Mouse (Mus musculus) kidney, adult 2 months (tissue): ENCODE data around the gene Klra4.
"Not testable (repeated sequence)": the region's sequence is repeated elsewhere in the genome, so short reads cannot be mapped to it uniquely, and the experiment has no call there.

Source experiments
- CTCF ChIP-seq: fragments of 200-500 bp; conservative IDR thresholded peaks from 2 replicates; pipeline ENCODE4 v1.5.1; 2011; ENCODE audit warnings: low read depth, mild to moderate bottlenecking, control low read depth, low read length, moderate library complexity, mixed read lengths; ENCODE audit not compliant: insufficient read depth, insufficient read length
- POLR2A ChIP-seq: fragments of 200-500 bp; IDR thresholded peaks from one replicate; pipeline ENCODE4 v1.6.1; 2011; ENCODE audit warnings: low read depth, low read length, control low read depth

DNA sequence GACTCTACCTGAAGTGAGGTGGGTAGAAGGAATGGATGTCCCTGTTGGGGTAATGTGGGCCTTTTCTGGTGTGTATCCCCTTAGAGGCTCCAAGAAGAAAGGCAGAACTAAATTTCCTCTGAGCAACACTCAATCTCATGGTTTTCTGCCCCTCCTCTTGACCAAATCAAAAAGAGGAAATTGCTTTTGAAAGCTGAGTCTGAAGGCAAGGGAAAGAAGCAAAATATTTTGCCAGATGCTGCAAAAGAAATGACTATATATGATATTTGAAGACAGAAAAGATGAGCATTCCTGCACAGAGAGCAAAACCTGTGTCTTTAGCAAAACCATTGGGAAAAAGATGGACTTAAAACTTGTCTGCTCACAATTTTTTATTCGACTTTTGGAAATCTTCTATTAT, at the start of gene Klra4:
- TF ChIP-seq CTCF, POLR2A: not testable (repeated sequence)
